Mouse (Mus musculus) MEL (cell line): ENCODE data around the gene Ndc80.

Source experiments
- CTCF ChIP-seq, 3 experiments: IDR thresholded peaks in 2 of 3; conservative IDR thresholded peaks in 1 of 3; 2 replicates each; pipeline ENCODE4 v1.5.1; 2011 to 2012; ENCODE audit warnings: low read length in 3 of 3, low read depth in 2 of 3, mild to moderate bottlenecking in 2 of 3, improper control_type of control experiment in 1 of 3, inconsistent platforms in 1 of 3, mixed read lengths in 1 of 3, moderate library complexity in 1 of 3; ENCODE audit not compliant: control insufficient read depth in 1 of 3, insufficient read depth in 1 of 3, poor library complexity in 1 of 3, severe bottlenecking in 1 of 3
- NELFE ChIP-seq: IDR thresholded peaks from 2 replicates; pipeline ENCODE4 v1.6.1; 2011; ENCODE audit warnings: low read depth, low read length, improper control_type of control experiment
- NRF1 ChIP-seq: IDR thresholded peaks from 2 replicates; pipeline ENCODE4 v1.6.1; 2014; ENCODE audit warnings: low read depth, mild to moderate bottlenecking, inconsistent platforms, low read length, improper control_type of control experiment, moderate library complexity; ENCODE audit not compliant: poor library complexity, insufficient read depth, severe bottlenecking
- POLR2A ChIP-seq, 2 experiments: IDR thresholded peaks; 2 replicates each; pipeline ENCODE4 v1.6.1; 2011 to 2012; ENCODE audit warnings: low read length in 2 of 2, mild to moderate bottlenecking in 2 of 2, control low read depth in 1 of 2, improper control_type of control experiment in 1 of 2, low read depth in 1 of 2, moderate library complexity in 1 of 2; ENCODE audit not compliant: control insufficient read depth in 1 of 2, insufficient read depth in 1 of 2, poor library complexity in 1 of 2
- POLR2AphosphoS2 ChIP-seq: IDR thresholded peaks from 2 replicates; pipeline ENCODE4 v1.6.1; 2011; ENCODE audit warnings: low read length, improper control_type of control experiment
- TCF12 ChIP-seq: IDR thresholded peaks from 2 replicates; pipeline ENCODE4 v1.6.1; 2014; ENCODE audit warnings: low read depth, mild to moderate bottlenecking, inconsistent platforms, low read length, improper control_type of control experiment, moderate library complexity

- TF ChIP-seq NELFE: no peak
- TF ChIP-seq TCF12: no peak
- no peak for TF ChIP-seq POLR2A (IDR thresholded peaks at IDR 0.05; ENCODE audit: control insufficient read depth in 1 of 2, insufficient read depth in 1 of 2, low read depth in 1 of 2, low read length in 2 of 2, poor library complexity in 1 of 2)
- TF ChIP-seq POLR2AphosphoS2: no peak
- no peak for TF ChIP-seq NRF1
- no peak for TF ChIP-seq CTCF (IDR thresholded peaks at IDR 0.05 in 2 of 3, conservative IDR thresholded peaks at IDR 0.05 in 1 of 3; ENCODE audit: control insufficient read depth in 1 of 3, insufficient read depth in 1 of 3, low read depth in 2 of 3, low read length in 3 of 3, poor library complexity in 1 of 3, severe bottlenecking in 1 of 3)
Observed at GRCm38 (mm10) chr17:71551350-71551749, 24.7 kb upstream of the Ndc80 start.
